Mouse (Mus musculus): ENCODE measurements around the gene Ptprd.

- TF ChIP-seq ZKSCAN1 (IDR thresholded peaks at IDR 0.05; ENCODE audit: low read depth, low read length) (no peak), POLR2A (IDR thresholded peaks at IDR 0.05; ENCODE audit: control insufficient read depth in 1 of 2, insufficient read depth in 1 of 2, low read depth in 1 of 2, low read length in 2 of 2, poor library complexity in 1 of 2) (no peak), CHD1 (IDR thresholded peaks at IDR 0.05; ENCODE audit: low read depth, low read length) (no peak), CTCF (IDR thresholded peaks at IDR 0.05 in 2 of 3, conservative IDR thresholded peaks at IDR 0.05 in 1 of 3; ENCODE audit: control insufficient read depth in 1 of 3, insufficient read depth in 1 of 3, low read depth in 2 of 3, low read length in 3 of 3, poor library complexity in 1 of 3, severe bottlenecking in 1 of 3) (no peak)
These were observed 1764.4 kb downstream of the Ptprd start for GRCm38 (mm10) chr4:76447396-76447795.

Measured in MEL (cell line).